Mouse (Mus musculus): ENCODE measurements around the gene R3hcc1l.

GRCm38 (mm10) chr19:42509625-42510024 lies 8.9 kb upstream of the R3hcc1l start:
- TF ChIP-seq CTCF (IDR thresholded peaks at IDR 0.05; ENCODE audit: extremely low read depth, insufficient read depth, insufficient read length, insufficient replicate concordance) (no peak), POLR2A (IDR thresholded peaks at IDR 0.05; ENCODE audit: low read depth, low read length) (no peak)

Data from spleen, adult 2 months (tissue).